Mouse (Mus musculus) small intestine, adult 2 months (tissue): ENCODE results near the gene Pmvk. TPM values are rescaled to one million over a fixed set of nuclear protein-coding genes. Genes with fewer than 3 reads are reported as not detected.

Source experiments
- H3K27ac ChIP-seq: fragments of 200-500 bp; 2 replicates; pipeline ENCODE4 v1.5.1; 2012; ENCODE audit warnings: low read depth, low read length, control low read depth, inconsistent platforms; ENCODE audit not compliant: insufficient read depth
- H3K27me3 ChIP-seq: fragments of 200-500 bp; 2 replicates; pipeline ENCODE4 v1.6.1; 2012; ENCODE audit warnings: mild to moderate bottlenecking, moderate library complexity, low read length, inconsistent platforms; ENCODE audit not compliant: control insufficient read depth, insufficient read depth
- H3K36me3 ChIP-seq: fragments of 200-500 bp; 2 replicates; pipeline ENCODE4 v1.6.1; 2012; ENCODE audit warnings: mild to moderate bottlenecking, low read length, control low read depth, inconsistent platforms; ENCODE audit not compliant: control insufficient read depth, insufficient read depth
- H3K4me1 ChIP-seq: fragments of 200-500 bp; 2 replicates; pipeline ENCODE4 v1.6.1; 2012; ENCODE audit warnings: low read length, inconsistent platforms, mixed read lengths; ENCODE audit not compliant: control insufficient read depth, insufficient read depth, insufficient read length
- H3K4me3 ChIP-seq: fragments of 200-500 bp; 2 replicates; pipeline ENCODE4 v1.5.1; 2012; ENCODE audit warnings: low read depth, mild to moderate bottlenecking, control low read depth, inconsistent platforms, low read length, moderate library complexity
- CTCF ChIP-seq: fragments of 200-500 bp; IDR thresholded peaks from 2 replicates; pipeline ENCODE4 v1.5.1; 2012; ENCODE audit warnings: low read depth, mild to moderate bottlenecking, control low read depth, inconsistent platforms, low read length, moderate library complexity, mixed read lengths; ENCODE audit not compliant: insufficient replicate concordance, insufficient read length; ENCODE audit errors: extremely low read depth
- POLR2A ChIP-seq: fragments of 200-500 bp; IDR thresholded peaks from 2 replicates; pipeline ENCODE4 v1.6.1; 2012; ENCODE audit warnings: low read depth, mild to moderate bottlenecking, control low read depth, inconsistent platforms, low read length, moderate library complexity
- WGBS: fragments of 180-500 bp; shearing (Covaris S2); methylation state at CpG from one replicate; pipeline ENCODE4 v1.1.7; 2018; 5-methylcytosine and 5-hydroxymethylcytosine counted together
- polyA plus RNA-seq: library from polyadenylated mRNA; depleted of rRNA; stranded (reverse); fragments of >200 nt; gene quantifications from 2 replicates; pipeline ENCODE4 v1.2.3, GENCODE M21; 2012

Gene Pmvk
- polyA plus RNA-seq, 1 experiment = 18.3 TPM

DNA sequence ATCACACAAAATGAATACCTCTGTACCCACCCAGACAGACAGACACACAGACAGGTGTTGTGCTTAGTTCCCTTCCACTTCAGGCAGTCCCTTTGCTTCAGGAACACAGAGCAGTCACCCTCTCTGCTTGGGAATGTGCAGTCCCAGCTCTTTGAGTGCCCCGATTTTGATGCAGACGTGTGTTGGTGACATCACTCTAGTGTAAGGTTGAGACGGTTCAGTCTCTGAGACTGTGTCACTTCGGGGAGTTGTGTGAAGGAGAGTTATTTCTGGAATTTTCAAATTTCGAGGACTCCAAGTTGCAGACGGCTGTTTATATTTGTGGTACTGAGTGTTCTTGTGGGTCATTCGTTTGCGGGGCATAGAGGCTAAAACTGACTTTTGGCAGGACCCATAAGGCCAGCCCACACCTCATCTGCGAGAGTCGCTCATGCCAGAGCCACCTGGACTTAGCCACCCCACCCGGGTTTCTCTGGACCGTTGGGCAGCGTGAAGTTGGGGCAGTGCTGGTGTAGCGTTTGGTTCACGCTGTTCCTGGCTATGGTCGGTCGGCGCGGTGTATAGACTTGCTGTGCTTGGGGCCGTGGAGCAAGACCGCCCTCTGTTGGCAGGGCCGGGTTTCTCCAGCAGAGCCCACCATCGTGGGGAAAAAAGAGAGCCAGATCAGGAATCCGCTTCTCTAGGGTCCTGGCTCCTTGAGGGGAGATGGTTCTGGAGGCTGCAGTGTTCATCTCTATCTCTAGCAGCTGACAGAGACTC, 30.6 kb downstream of the Pmvk start:
- H3K27me3 ChIP-seq = no peaks in the 10 kb centered on the region
- TF ChIP-seq POLR2A = no peak
- TF ChIP-seq CTCF = peak; percentile 98
- H3K4me3 ChIP-seq = no peak overlapping the region
- no peaks in the 10 kb centered on the region for H3K36me3 ChIP-seq
- 17% methylated on average over 24 of the region's 24 CpGs for WGBS
- H3K4me1 ChIP-seq = peaks cover 5% of the 10 kb centered on the region
- H3K27ac ChIP-seq = no peak overlapping the region

DNA sequence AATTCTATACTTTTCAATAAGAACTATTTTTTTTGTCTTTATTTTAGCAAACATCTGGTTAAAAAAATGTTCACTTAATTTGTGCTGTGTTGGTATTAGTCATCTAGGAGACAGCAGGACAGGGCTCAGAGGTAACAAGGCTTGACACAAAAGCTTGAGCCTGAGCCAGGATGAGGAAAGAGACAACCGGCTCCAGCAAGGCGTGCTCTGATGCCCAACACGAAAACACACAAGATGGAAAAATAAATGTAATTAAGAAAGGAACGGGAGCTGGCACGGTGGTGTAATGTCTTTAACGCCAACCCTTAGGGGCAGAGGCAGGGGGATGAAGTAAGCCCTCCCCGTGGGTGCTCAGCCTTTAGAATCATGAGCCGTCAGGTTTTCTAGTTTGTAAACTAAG, 31.8 kb downstream of the Pmvk start:
- 80% methylated on average over 8 of the region's 8 CpGs for WGBS
- peaks cover 5% of the 10 kb centered on the region for H3K4me1 ChIP-seq
- no peak overlapping the region for H3K27ac ChIP-seq
- H3K4me3 ChIP-seq = no peak overlapping the region
- no peaks in the 10 kb centered on the region for H3K36me3 ChIP-seq
- H3K27me3 ChIP-seq = no peaks in the 10 kb centered on the region
- TF ChIP-seq CTCF (no peak), POLR2A (no peak)

DNA sequence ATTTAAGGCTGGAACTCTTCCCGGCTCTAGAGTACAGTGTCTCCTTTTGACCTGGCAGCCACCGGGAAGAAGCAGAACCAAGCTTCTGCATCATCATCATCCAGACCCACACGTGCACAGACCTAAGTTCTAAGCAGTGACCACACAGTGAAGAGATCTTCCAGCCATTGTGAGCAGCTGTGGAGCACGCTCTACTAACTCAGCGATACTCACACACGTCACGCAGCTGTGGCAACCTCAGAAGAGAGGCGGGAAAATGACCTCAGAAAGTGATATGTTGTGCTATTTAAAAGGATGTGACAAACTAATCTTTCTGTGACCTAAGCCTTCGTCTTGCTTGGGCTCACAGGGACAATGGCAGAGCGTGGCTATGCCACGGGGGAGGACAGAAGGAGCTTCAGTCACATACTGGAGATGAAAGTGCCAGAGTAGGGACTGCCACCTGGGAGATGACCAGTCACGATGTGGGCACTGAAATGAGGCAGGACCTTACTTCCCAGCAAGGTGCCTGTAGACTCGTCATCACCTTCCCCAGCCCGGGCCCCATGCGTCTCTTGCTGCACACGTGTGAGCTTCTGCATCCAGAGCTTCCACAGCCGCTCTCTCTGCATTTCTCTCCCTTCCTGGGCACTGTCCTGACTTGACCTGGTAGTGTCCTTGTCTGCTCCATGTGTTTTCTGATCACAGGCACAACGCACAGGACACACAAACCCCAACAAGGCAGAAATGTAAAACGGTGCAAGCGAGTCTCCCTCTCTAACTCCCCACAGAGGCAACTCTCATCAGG, 32.8 kb downstream of the Pmvk start:
- WGBS = 68% methylated on average over 20 of the region's 20 CpGs
- TF ChIP-seq POLR2A = no peak
- no peak for TF ChIP-seq CTCF

DNA sequence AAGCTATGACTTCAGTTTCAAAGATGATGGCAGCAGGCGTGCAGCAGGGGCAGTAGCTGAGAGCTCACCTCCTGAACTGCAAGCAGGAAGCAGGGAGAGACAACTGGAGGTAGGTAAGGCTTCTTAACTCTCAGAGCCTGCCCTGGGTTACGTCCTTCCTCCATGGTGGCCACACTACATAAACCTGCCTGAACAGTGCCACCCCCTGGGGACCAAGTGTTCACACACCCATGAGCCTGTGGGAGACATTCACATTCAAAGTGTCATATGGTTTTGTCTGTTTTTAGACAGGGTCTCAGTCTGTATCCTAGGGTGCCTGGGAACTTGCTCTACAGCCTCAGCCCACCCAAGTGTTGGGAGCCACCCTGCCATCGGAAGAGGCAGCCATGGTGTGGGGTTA, 36.4 kb downstream of the Pmvk start:
- Histone ChIP-seq H3K36me3 (no peaks in the 10 kb centered on the region), H3K27ac (no peak overlapping the region), H3K4me3 (no peak overlapping the region), H3K4me1 (no peaks in the 10 kb centered on the region), H3K27me3 (no peaks in the 10 kb centered on the region)
- WGBS = 89% methylated on average over 3 of the region's 3 CpGs
- TF ChIP-seq POLR2A = no peak

More for the DNA sequence above, 32.8 kb downstream of the Pmvk start:
- Histone ChIP-seq H3K27ac (no peak overlapping the region), H3K36me3 (no peaks in the 10 kb centered on the region), H3K4me1 (peaks cover 5% of the 10 kb centered on the region), H3K27me3 (no peaks in the 10 kb centered on the region), H3K4me3 (peak overlapping the region; percentile 11; the same call in 1 of the 2 replicates)

DNA sequence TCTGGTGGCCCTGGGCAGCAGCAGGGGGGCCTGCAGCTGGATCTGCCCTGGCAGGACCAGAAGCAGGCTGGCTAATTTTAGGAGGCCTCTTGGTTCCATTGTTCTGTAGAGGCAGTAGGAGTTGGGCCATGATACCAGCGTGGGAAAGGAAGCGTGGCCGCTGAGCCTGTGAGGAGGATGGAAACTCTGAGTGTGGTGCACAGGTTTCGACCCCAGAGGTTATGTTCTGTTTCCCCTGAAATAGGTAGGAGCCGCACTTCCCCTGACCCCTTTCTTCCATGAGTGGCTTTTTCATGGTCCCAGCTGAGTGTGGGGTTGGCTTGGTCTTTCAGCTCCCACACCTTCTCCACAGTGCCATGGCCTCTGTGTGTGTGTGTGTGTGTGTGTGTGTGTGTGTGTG, 37.2 kb downstream of the Pmvk start:
- TF ChIP-seq POLR2A = no peak
- TF ChIP-seq CTCF = no peak
- Histone ChIP-seq H3K27me3 (no peaks in the 10 kb centered on the region), H3K27ac (no peak overlapping the region), H3K4me3 (no peak overlapping the region), H3K36me3 (no peaks in the 10 kb centered on the region), H3K4me1 (no peaks in the 10 kb centered on the region)
- WGBS = 82% methylated on average over 5 of the region's 5 CpGs

DNA sequence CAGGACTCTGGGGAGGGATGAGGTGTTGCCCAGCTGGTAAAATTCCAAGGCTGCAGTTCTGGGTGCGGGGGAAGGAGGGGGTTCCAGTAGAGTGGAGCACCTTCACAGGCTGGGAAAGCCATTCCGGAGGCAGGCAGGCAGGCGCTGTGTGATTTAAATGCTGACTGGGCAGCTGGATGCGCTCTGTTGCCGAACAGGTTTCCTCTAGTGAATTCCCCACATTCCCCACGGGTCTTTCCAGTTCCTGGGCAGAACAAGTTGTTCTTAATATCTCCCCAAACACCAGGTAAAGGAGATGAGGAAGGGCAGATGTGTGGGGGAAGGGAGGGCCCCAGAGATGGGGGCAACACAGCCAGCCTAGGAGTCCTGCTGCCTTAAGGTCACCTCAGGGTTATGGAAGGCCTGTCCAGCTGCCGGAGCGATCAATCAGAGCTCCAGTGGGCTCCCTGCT, 38.4 kb downstream of the Pmvk start:
- Histone ChIP-seq H3K4me3 (no peak overlapping the region), H3K4me1 (no peaks in the 10 kb centered on the region), H3K27ac (no peak overlapping the region), H3K36me3 (no peaks in the 10 kb centered on the region), H3K27me3 (no peaks in the 10 kb centered on the region)
- WGBS = 41% methylated on average over 8 of the region's 8 CpGs
- no peak for TF ChIP-seq CTCF

DNA sequence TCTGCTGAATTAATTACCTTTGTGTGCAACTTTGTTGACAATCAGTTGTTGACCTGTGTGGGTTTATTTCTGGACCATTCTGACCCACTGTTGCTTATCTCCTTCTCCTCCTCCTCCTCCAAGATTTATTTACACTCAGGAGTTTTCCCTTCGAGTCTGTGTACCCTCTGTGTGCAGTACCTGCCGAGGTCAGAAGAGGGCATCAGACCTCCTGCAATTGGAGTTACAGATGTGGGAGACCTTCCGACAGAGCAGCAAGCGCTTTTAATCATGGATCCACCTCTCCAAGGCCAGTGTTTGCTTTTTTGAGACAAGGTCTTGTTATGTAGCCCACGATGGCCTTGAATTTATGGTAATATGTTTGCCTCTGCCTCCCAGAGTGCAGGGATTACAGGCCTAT, 40.3 kb downstream of the Pmvk start:
- H3K27ac ChIP-seq = no peak overlapping the region
- TF ChIP-seq POLR2A (no peak), CTCF (no peak)
- no peaks in the 10 kb centered on the region for H3K4me1 ChIP-seq
- WGBS = 84% methylated on average over 5 of the region's 5 CpGs
- no peaks in the 10 kb centered on the region for H3K36me3 ChIP-seq
- no peak overlapping the region for H3K4me3 ChIP-seq
- no peaks in the 10 kb centered on the region for H3K27me3 ChIP-seq
